Mouse (Mus musculus) midbrain, embryonic 15.5 days (tissue): ENCODE results near the gene Gm45713. TPM values are rescaled to one million over a fixed set of nuclear protein-coding genes. Genes with fewer than 3 reads are reported as not detected.
A peak's percentile ranks its signal among the peaks of the same experiment; 100 is the strongest.
"Not testable (repeated sequence)": the region's sequence is repeated elsewhere in the genome, so short reads cannot be mapped to it uniquely, and the experiment has no call there.

Experiments
- ATAC-seq: fragments of 200-750 bp; cut with Nextera tagmentation; replicated peaks from 2 replicates; pipeline ENCODE4 v1.8.0; 2017; ENCODE audit warnings: moderate TSS enrichment
- H3K27ac ChIP-seq: fragments of 300-500 bp; sonication (generic); 2 replicates; pipeline ENCODE4 v1.5.1; 2015; ENCODE audit warnings: mild to moderate bottlenecking, inconsistent platforms
- H3K27me3 ChIP-seq: fragments of 300-500 bp; sonication (generic); replicated peaks from 2 replicates; pipeline ENCODE4 v1.6.1; 2015; ENCODE audit warnings: inconsistent platforms
- H3K36me3 ChIP-seq: fragments of 300-500 bp; sonication (generic); replicated peaks from 2 replicates; pipeline ENCODE4 v1.6.1; 2015; ENCODE audit warnings: inconsistent platforms
- H3K4me1 ChIP-seq: fragments of 300-500 bp; sonication (generic); 2 replicates; pipeline ENCODE4 v1.6.1; 2015; ENCODE audit warnings: inconsistent platforms
- H3K4me2 ChIP-seq: fragments of 300-500 bp; sonication (generic); 2 replicates; pipeline ENCODE4 v1.6.1; 2015; ENCODE audit warnings: inconsistent platforms, mild to moderate bottlenecking, moderate library complexity
- H3K4me3 ChIP-seq: fragments of 300-500 bp; sonication (generic); 2 replicates; pipeline ENCODE4 v1.5.1; 2015; ENCODE audit warnings: mild to moderate bottlenecking, inconsistent platforms
- H3K9ac ChIP-seq: fragments of 300-500 bp; sonication (generic); 2 replicates; pipeline ENCODE4 v1.6.1; 2015; ENCODE audit warnings: mild to moderate bottlenecking, inconsistent platforms
- H3K9me3 ChIP-seq: fragments of 300-500 bp; sonication (generic); 2 replicates; pipeline ENCODE4 v1.6.1; 2016; ENCODE audit warnings: inconsistent platforms
- WGBS: fragments of 180-500 bp; shearing (Covaris S2); methylation state at CpG from one replicate; pipeline ENCODE4 v1.1.7; 2015; ENCODE audit warnings: mixed read lengths; 5-methylcytosine and 5-hydroxymethylcytosine counted together
- polyA plus RNA-seq: library from polyadenylated mRNA; unstranded; fragments of >200 nt; fragmentation: Nextera tagmentation; extraction: Ambion mirVana; gene quantifications from 2 replicates; pipeline ENCODE4 v1.2.1, GENCODE M21; 2015

The Gm45713 gene
- polyA plus RNA-seq, 1 experiment from 2014 or later = not detected

GRCm38 (mm10) chr7:45161612-45162473 is 25.8 kb upstream of the Gm45713 start:
- peaks cover 39% of the 10 kb centered on the region for H3K27me3 ChIP-seq
- peak overlapping the region; percentile 41 for H3K4me3 ChIP-seq
- peak overlapping the region; percentile 72 for H3K27ac ChIP-seq
- H3K36me3 ChIP-seq = peaks cover 7% of the 10 kb centered on the region; the same call in 1 of the 2 replicates
- 4% methylated on average over 35 of the region's 35 CpGs for WGBS
- peak overlapping the region; percentile 33; the same call in 1 of the 2 replicates for H3K9ac ChIP-seq
- peaks cover 16% of the 10 kb centered on the region for H3K4me1 ChIP-seq
- H3K4me2 ChIP-seq = peak overlapping the region; percentile 78
- H3K9me3 ChIP-seq = no peaks in the 10 kb centered on the region
- ATAC-seq = peak; percentile 92

- Histone ChIP-seq H3K27me3 (peaks cover 30% of the 10 kb centered on the region), H3K9ac (no peak overlapping the region), H3K4me1 (peaks cover 17% of the 10 kb centered on the region), H3K9me3 (no peaks in the 10 kb centered on the region), H3K36me3 (peaks cover 7% of the 10 kb centered on the region; the same call in 1 of the 2 replicates), H3K4me3 (no peak overlapping the region), H3K4me2 (no peak overlapping the region), H3K27ac (no peak overlapping the region)
- no peak for ATAC-seq
- 89% methylated on average over 3 of the region's 3 CpGs for whole genome bisulfite sequencing
Observed at GRCm38 (mm10) chr7:45160866-45161265, 24.8 kb upstream of the Gm45713 start.

- no peaks in the 10 kb centered on the region for H3K9me3 ChIP-seq
- no peak for ATAC-seq
- H3K4me2 ChIP-seq = no peak overlapping the region
- H3K9ac ChIP-seq = no peak overlapping the region
- no peak overlapping the region for H3K27ac ChIP-seq
- peaks cover 25% of the 10 kb centered on the region for H3K27me3 ChIP-seq
- H3K36me3 ChIP-seq = peaks cover 7% of the 10 kb centered on the region; the same call in 1 of the 2 replicates
- 93% methylated on average over 6 of the region's 6 CpGs for WGBS
- no peak overlapping the region for H3K4me3 ChIP-seq
- H3K4me1 ChIP-seq = peaks cover 22% of the 10 kb centered on the region
Observed at GRCm38 (mm10) chr7:45160316-45160800, 24.3 kb upstream of the Gm45713 start.

- no peak for ATAC-seq
Observed at GRCm38 (mm10) chr7:45158991-45159390, 23.0 kb upstream of the Gm45713 start.

GRCm38 (mm10) chr7:45157459-45157858 is 21.4 kb upstream of the Gm45713 start:
- H3K27ac ChIP-seq = no peak overlapping the region
- H3K9ac ChIP-seq = no peak overlapping the region
- no peak for ATAC-seq
- H3K4me3 ChIP-seq = no peak overlapping the region
- no peaks in the 10 kb centered on the region for H3K9me3 ChIP-seq
- H3K27me3 ChIP-seq = no peaks in the 10 kb centered on the region
- no peak overlapping the region for H3K4me2 ChIP-seq
- H3K36me3 ChIP-seq = peaks cover 7% of the 10 kb centered on the region; the same call in 1 of the 2 replicates
- WGBS = 85% methylated on average over 14 of the region's 14 CpGs
- H3K4me1 ChIP-seq = peaks cover 24% of the 10 kb centered on the region

More at GRCm38 (mm10) chr7:45158991-45159390, 23.0 kb upstream of the Gm45713 start:
- no peaks in the 10 kb centered on the region for H3K9me3 ChIP-seq
- H3K4me1 ChIP-seq = peaks cover 26% of the 10 kb centered on the region
- H3K4me3 ChIP-seq = no peak overlapping the region
- H3K27me3 ChIP-seq = peaks cover 13% of the 10 kb centered on the region
- H3K4me2 ChIP-seq = no peak overlapping the region
- no peak overlapping the region for H3K9ac ChIP-seq
- no peak overlapping the region for H3K27ac ChIP-seq
- peaks cover 7% of the 10 kb centered on the region; the same call in 1 of the 2 replicates for H3K36me3 ChIP-seq
- WGBS = 97% methylated on average over 6 of the region's 6 CpGs

GRCm38 (mm10) chr7:45156206-45156605 is 20.2 kb upstream of the Gm45713 start:
- Histone ChIP-seq H3K4me1 (peaks cover 18% of the 10 kb centered on the region), H3K27ac (no peak overlapping the region), H3K27me3 (no peaks in the 10 kb centered on the region), H3K9ac (no peak overlapping the region), H3K4me3 (no peak overlapping the region), H3K4me2 (no peak overlapping the region), H3K36me3 (peaks cover 7% of the 10 kb centered on the region; the same call in 1 of the 2 replicates), H3K9me3 (no peaks in the 10 kb centered on the region)
- no peak for ATAC-seq
- 95% methylated on average over 15 of the region's 15 CpGs for WGBS

- Histone ChIP-seq H3K4me1 (peaks cover 18% of the 10 kb centered on the region), H3K4me2 (peak overlapping the region; percentile 69), H3K27ac (0 out of 2 replicates have a peak overlapping the region, but pooled peaks have one; percentile 96), H3K27me3 (no peaks in the 10 kb centered on the region), H3K9ac (no peak overlapping the region), H3K4me3 (peak overlapping the region; percentile 66; the same call in 1 of the 2 replicates), H3K36me3 (peaks cover 7% of the 10 kb centered on the region; the same call in 1 of the 2 replicates), H3K9me3 (no peaks in the 10 kb centered on the region)
- 87% methylated on average over 9 of the region's 9 CpGs for WGBS
- no peak for ATAC-seq
Observed at GRCm38 (mm10) chr7:45155590-45155989, 19.6 kb upstream of the Gm45713 start.

GRCm38 (mm10) chr7:45154993-45155514 is 19.0 kb upstream of the Gm45713 start:
- ATAC-seq = peak; percentile 5; the same call in 1 of the 2 replicates
- H3K36me3 ChIP-seq = peaks cover 7% of the 10 kb centered on the region; the same call in 1 of the 2 replicates
- peak overlapping the region; percentile 66 for H3K4me3 ChIP-seq
- H3K4me2 ChIP-seq = peak overlapping the region; percentile 69
- WGBS = 75% methylated on average over 12 of the region's 12 CpGs
- H3K27me3 ChIP-seq = no peaks in the 10 kb centered on the region
- peaks cover 18% of the 10 kb centered on the region for H3K4me1 ChIP-seq
- no peaks in the 10 kb centered on the region for H3K9me3 ChIP-seq
- H3K27ac ChIP-seq = peak overlapping the region; percentile 96
- H3K9ac ChIP-seq = no peak overlapping the region

GRCm38 (mm10) chr7:45154096-45154992 is 18.3 kb upstream of the Gm45713 start, which contains the start of the genes Pih1d1 and Aldh16a1:
Gene Pih1d1, plus strand, starts transcription at chr7:45154303.
Gene Aldh16a1, minus strand, starts transcription at chr7:45154584.
- no peaks in the 10 kb centered on the region for H3K9me3 ChIP-seq
- H3K4me1 ChIP-seq = peaks cover 18% of the 10 kb centered on the region
- 5% methylated on average over 69 of the region's 69 CpGs for WGBS
- peak within 1 kb of the TSS; percentile 96 for H3K27ac ChIP-seq
- peak within 1 kb of the TSS; percentile 71 for H3K9ac ChIP-seq
- no peaks in the 10 kb centered on the region for H3K27me3 ChIP-seq
- H3K4me2 ChIP-seq = peak within 1 kb of the TSS; percentile 69
- H3K4me3 ChIP-seq = peak within 1 kb of the TSS; percentile 66
- peak; percentile 96 for ATAC-seq
- 0 out of 2 replicates have a peak, but pooled peaks cover 2% of the 10 kb centered on the region for H3K36me3 ChIP-seq

- peaks cover 18% of the 10 kb centered on the region for H3K4me1 ChIP-seq
- no peaks in the 10 kb centered on the region for H3K36me3 ChIP-seq
- peak overlapping the region; percentile 96 for H3K27ac ChIP-seq
- H3K9me3 ChIP-seq = no peaks in the 10 kb centered on the region
- 3% methylated on average over 5 of the region's 5 CpGs for WGBS
- ATAC-seq = no peak
- peak overlapping the region; percentile 66 for H3K4me3 ChIP-seq
- H3K27me3 ChIP-seq = no peaks in the 10 kb centered on the region
- peak overlapping the region; percentile 69 for H3K4me2 ChIP-seq
- peak overlapping the region; percentile 71 for H3K9ac ChIP-seq
Observed at GRCm38 (mm10) chr7:45153586-45153985, 17.6 kb upstream of the Gm45713 start.

- H3K9me3 ChIP-seq, H3K4me3 ChIP-seq, ATAC-seq, H3K27ac ChIP-seq, H3K36me3 ChIP-seq, H3K27me3 ChIP-seq: not testable (repeated sequence)
- peaks cover 18% of the 10 kb centered on the region for H3K4me1 ChIP-seq
- peak overlapping the region; percentile 71; the same call in 1 of the 2 replicates for H3K9ac ChIP-seq
- WGBS = 94% methylated on average over 2 of the region's 2 CpGs
- 0 out of 2 replicates have a peak overlapping the region, but pooled peaks have one; percentile 69 for H3K4me2 ChIP-seq
Observed at GRCm38 (mm10) chr7:45153052-45153451, 17.0 kb upstream of the Gm45713 start.
